Mouse (Mus musculus) frontal cortex, postnatal 36 days (tissue): ENCODE data around the gene Hsp90ab1.

Experiments used
- DNase-seq, 2 experiments: peaks; one replicate each; pipeline ENCODE4 v3.0.0; 2022; ENCODE audit warnings: low spot score in 2 of 2

Gene Hsp90ab1

GRCm38 (mm10) chr17:45581567-45581983 is 8.5 kb upstream of the Hsp90ab1 start:
- DNase-seq: peak in 1 of 2 experiments; percentile 65

GRCm38 (mm10) chr17:45580958-45581477 is 7.9 kb upstream of the Hsp90ab1 start:
- no peak for DNase-seq

GRCm38 (mm10) chr17:45579554-45579953 is 6.5 kb upstream of the Hsp90ab1 start:
- DNase-seq: no peak

DNA sequence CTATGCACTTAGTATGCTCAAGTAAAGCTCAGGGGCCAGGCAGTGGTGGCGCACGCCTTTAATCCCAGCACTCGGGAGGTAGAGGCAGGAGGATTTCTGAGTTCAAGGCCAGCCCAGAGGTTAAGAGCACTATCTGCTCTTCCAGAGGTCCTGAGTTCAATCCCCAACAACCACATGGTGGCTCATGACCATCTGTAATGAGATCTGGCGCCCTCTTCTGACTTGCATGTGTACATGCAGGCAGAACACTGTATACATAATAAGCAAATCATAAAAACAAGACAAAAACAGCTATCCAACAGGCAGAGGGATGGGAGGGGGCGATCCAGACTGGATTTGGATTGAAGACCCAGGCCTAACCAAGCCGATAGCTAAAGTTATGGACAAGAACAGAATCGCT is 5.8 kb upstream of the Hsp90ab1 start:
- no peak for DNase-seq

DNA sequence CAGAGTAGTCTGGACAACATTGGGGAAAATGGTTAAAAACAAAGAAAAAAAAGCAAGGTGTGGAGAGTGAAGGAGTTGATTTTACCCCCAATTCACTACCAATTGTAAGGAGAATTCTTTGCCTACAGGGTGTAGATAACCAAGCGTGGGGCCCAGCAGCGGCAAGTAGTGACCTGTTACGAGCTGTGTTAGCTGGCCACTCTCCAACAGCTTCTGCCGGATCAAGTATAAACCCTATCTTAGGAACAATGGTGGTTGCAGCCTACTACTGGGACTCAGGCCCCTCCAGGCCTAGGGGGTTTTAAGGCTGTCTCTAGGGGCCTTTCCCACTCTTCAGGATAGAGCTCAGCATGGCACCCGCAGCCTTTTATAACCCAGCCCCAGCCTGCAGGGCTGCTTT is 5.2 kb upstream of the Hsp90ab1 start:
- no peak for DNase-seq

DNA sequence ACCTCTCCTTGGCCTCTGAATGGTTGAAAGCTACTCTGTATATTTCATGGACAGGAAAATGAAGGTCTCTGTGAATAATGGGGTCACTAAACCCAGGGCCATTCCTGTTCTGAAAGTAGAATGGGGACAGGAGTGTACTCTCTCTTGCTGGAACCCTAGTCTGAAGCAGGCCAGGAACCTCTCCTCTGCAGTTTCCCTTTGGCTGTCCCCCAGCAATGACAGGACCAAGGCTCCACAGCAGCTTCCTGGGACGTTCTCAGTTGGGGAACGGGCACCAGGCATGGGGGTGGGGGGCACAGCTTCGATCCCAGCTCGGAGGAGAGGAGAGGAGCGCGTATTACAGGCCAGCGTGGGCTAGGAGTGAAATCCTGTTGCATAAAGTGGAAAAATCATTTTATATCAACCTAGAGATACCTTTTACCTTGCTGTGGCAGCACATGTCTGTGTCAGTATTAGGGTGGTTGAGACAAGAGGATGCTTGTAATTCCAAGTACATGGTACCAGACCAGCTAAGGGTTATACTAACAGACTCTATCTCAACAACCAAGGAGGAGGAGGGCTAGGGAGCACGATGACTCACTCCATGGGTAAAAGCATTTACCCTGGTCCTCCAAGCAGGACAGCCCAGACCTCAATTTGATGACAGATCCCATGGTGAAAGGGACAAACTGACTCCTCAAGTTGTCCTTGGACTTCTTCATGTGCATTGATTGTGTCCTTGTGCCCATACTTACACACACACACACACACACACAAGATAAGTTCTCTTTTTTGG is 2.2 kb upstream of the Hsp90ab1 start:
- no peak for DNase-seq

DNA sequence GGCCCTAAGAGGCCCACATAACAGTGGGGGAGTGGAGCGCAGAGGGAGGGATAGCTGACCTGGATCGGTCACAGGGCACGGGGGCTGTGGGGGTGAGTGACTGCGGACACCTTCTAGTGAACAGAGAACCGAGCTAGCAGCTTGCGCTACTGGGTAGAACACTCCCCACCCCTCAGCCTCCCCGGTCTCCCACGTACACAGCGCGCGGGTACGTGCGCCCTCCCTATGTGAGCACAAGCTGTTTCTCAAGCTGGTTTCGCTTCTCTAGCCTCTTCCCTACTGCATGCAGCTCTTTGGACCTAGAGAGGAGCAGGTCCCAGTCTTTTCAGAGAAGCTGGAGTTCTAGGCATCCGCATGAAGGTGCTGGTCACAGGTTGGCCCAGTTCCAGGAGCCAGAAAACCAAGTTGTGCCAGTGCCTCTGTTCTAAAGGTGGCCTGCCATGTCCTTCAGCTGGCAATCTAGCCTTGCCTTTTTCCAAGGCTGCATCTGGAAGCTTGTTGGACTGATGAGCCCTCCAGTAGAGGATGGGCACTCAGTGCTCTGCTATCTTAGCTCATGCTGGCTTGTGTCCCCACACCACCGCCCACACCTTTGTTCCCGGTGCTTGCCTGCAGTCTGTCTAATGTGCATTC is 1.2 kb upstream of the Hsp90ab1 start:
- peak; percentile 87 to 89 for DNase-seq

DNA sequence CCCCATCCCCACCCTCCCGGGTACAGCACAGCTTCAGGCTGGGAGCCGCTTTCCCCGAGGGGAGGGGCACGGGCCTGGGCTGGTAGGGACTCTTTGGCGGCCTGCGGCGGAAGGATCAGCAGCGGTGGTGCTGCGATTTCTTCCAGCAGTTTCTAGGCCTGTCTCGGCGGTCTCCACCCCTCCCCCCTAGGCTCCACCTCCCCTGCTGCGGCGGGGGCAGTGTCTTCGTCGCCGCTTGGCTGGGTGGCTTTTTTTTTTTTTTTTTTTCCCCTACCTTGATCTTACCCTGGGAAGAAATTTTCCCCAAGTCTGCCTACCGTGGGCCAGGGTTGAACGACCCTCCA is 681 bp upstream of the Hsp90ab1 start:
- DNase-seq: peak; percentile 97 to 98

GRCm38 (mm10) chr17:45572103-45573086 is 676 bp downstream of the Hsp90ab1 start:
- DNase-seq: peak; percentile 74 to 76

- DNase-seq: no peak
These were observed 3.1 kb downstream of the Hsp90ab1 start for GRCm38 (mm10) chr17:45569999-45570398.

GRCm38 (mm10) chr17:45568990-45569389 is 4.1 kb downstream of the Hsp90ab1 start:
- DNase-seq: no peak

GRCm38 (mm10) chr17:45567162-45567601 is 5.9 kb downstream of the Hsp90ab1 start:
- DNase-seq: peak in 1 of 2 experiments; percentile 52

DNA sequence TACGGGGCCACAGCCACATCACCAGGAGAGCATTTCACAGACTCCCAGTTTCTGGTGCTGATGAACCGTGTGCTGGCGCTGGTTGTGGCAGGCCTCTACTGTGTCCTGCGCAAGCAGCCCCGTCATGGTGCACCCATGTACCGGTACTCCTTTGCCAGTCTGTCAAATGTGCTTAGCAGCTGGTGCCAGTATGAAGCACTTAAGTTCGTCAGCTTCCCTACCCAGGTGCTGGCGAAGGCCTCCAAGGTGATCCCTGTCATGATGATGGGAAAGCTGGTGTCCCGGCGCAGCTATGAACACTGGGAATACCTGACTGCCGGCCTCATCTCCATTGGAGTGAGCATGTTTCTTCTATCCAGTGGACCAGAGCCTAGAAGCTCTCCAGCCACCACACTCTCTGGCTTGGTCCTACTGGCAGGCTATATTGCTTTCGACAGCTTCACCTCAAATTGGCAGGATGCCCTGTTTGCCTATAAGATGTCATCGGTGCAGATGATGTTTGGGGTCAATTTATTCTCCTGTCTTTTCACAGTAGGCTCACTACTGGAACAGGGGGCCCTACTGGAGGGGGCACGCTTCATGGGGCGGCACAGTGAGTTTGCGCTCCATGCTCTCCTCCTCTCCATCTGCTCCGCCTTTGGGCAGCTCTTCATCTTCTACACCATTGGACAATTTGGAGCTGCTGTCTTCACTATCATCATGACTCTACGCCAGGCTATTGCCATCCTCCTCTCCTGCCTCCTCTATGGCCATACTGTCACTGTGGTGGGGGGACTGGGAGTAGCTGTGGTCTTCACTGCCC is 6.5 kb downstream of the Hsp90ab1 start:
- no peak for DNase-seq

DNA sequence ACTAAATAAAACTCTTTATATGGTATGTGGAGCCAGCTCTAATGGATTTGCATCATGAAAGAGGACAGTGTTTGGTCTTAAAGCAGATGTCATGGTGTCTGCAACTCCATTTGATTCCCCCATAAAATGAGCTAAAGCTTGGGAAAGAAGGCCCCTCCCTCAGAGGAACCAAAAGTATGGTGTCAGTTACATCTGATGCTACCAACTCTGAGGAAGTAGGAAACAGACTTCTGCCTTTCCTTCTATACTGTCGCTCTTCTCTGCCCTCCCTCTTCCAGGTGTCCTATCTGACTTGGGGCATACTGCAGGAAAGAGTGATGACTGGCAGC is 7.1 kb downstream of the Hsp90ab1 start:
- DNase-seq: no peak

DNA sequence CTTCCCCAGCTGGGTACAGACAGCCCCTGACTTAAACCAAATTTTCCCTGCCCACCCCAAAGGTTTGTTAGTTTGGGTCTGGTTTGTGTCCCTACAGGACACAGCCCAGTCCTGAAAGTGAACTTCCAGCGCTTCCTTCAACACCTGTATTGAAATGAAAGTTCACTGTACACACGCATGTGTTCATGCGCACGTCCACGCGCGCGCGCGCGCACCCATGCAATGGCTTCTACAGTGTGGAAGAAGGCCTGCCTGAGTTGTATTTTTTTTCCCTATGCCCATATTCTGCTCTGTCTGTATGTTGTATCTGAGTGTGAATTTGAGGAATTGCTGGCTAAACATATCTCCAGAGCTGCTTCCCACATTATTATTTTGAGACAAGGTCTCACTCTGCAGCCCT is 8.0 kb downstream of the Hsp90ab1 start:
- no peak for DNase-seq

- no peak for DNase-seq
These were observed 8.5 kb downstream of the Hsp90ab1 start for GRCm38 (mm10) chr17:45564531-45565084.

GRCm38 (mm10) chr17:45563655-45564530 is 9.2 kb downstream of the Hsp90ab1 start, which contains the start of gene Slc35b2:
Gene Slc35b2 (plus strand): TSS chr17:45563874.
- peak; percentile 90 to 92 for DNase-seq

GRCm38 (mm10) chr17:45563216-45563615 is 9.9 kb downstream of the Hsp90ab1 start:
- DNase-seq: no peak

DNA sequence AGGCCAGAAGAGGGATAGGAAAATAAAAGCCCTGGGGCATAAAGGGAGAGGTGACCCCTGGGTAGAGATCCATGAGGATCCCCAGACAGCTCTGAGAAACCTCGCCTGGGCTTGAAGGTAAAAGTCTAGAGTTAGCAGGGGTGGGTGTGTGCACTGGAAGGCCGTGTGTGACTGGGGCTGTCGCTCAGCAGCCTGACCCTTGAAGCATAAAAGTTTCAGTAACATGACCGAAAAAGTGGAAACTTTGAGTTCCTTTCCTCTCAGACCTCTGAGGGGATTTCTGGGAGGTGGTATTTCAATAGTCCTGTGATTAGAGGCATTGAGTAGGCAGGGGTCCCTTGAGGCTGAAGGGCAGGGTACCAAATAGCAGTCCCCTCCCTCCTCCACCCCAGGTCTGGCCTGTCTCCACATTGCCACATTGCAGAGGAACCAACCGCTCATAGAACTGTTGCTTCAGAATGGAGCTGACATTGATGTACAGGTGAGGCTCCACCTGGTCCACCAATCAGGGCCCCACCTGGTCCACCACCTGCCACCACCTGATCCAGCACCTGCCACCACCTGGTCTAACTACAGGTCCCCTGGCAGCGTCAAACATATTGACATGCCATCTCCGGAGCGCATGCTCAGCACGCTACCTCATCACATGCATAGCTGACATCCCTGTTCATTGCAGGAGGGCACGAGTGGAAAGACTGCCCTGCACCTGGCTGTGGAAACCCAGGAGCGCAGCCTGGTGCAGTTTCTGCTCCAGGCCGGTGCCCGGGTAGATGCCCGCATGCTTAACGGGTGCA is 13.1 kb downstream of the Hsp90ab1 start:
- DNase-seq: no peak
